Comparison of ENCODE assay signal across 9 mouse cellular contexts in the genomic region with DNA sequence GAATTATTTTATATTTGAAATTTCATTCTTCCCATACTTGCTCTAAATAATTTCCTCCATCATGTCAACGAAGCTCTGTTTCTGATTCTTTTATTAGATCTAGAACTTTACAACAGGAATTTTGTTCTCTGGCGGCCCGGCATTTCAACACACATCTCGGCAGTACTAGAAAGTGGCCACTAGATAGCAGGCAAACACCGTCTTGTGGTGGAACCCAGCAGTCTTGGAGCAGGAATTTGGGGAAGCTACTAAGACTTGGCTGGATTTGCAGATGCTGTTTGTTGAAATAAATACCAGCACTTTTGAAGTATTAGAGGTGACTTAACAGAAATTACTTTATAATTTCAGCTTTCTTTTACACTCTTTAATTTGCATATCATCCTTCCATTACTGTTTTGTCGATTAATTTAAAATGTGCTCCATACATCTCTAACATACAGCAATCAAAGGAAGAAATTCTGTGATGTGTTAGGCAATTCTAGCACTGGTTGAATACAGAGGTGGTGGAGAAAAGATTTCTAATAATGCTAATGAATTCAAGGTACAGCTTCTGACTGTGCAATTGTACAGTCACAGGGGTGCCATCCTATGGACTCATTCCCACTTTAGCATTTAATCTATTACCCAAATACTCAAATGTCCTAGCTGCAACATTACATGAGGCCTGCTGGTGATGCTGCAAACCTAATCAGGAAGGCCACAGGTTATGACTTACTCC.
DNase-seq lines count a peak whose midpoint lies in the region; ATAC-seq lines count a peak whose summit lies in the region.
"Had no signal": no experiment of that assay in that cellular context is flagged by ENCODE, and none has a peak within 500 bp of the region (broad histone marks: within the 10 kb centered on the region; RNA-seq: fewer than 3 reads in every experiment).

No protein-coding gene starts in this region.

- no peak overlapping the region for H3K4me3 ChIP-seq in heart, embryonic 11.5 days (ENCODE audit: low read depth, low read length)
- no peak overlapping the region for H3K4me3 ChIP-seq in forebrain, embryonic 13.5 days
- H3K4me3 ChIP-seq in kidney, embryonic 16.5 days (ENCODE audit: low read length), result no peak overlapping the region
- H3K4me3 ChIP-seq: stomach, embryonic 15.5 days had no signal

- no peaks in the 10 kb centered on the region for H3K36me3 ChIP-seq in heart, embryonic 11.5 days (ENCODE audit: control insufficient read depth, insufficient read depth, low read length)
- H3K36me3 ChIP-seq in forebrain, embryonic 13.5 days (ENCODE audit: poor library complexity, severe bottlenecking), result peaks cover 8% of the 10 kb centered on the region
- H3K36me3 ChIP-seq in kidney, embryonic 16.5 days (ENCODE audit: insufficient read depth, low read length), result peaks cover 8% of the 10 kb centered on the region; the same call in 1 of the 2 replicates
- H3K36me3 ChIP-seq: stomach, embryonic 15.5 days had no signal

- H3K27ac ChIP-seq in heart, embryonic 11.5 days (ENCODE audit: low read depth, low read length), result no peak overlapping the region
- no peak overlapping the region for H3K27ac ChIP-seq in forebrain, embryonic 13.5 days
- no peak overlapping the region for H3K27ac ChIP-seq in kidney, embryonic 16.5 days (ENCODE audit: low read length)
- H3K27ac ChIP-seq: stomach, embryonic 15.5 days had no signal

- no peak overlapping the region for H3K4me2 ChIP-seq in heart, embryonic 11.5 days
- no peak overlapping the region for H3K4me2 ChIP-seq in forebrain, embryonic 13.5 days
- H3K4me2 ChIP-seq in kidney, embryonic 16.5 days (replicated peaks; ENCODE audit: low read depth, low read length), result no peak overlapping the region
- H3K4me2 ChIP-seq: stomach, embryonic 15.5 days had no signal

- no peak for ATAC-seq in heart, embryonic 11.5 days (replicated peaks; ENCODE audit: insufficient number of reproducible peaks, low FRiP score, low TSS enrichment)
- peak; percentile 81 for ATAC-seq in forebrain, embryonic 13.5 days
- peak; percentile 63; the same call in 1 of the 2 replicates for ATAC-seq in kidney, embryonic 16.5 days (ENCODE audit: low FRiP score, low TSS enrichment)

- H3K9ac ChIP-seq in heart, embryonic 11.5 days (ENCODE audit: low read depth, low read length), result no peak overlapping the region
- H3K9ac ChIP-seq in forebrain, embryonic 13.5 days, result no peak overlapping the region
- H3K9ac ChIP-seq in kidney, embryonic 16.5 days (replicated peaks; ENCODE audit: low read length), result no peak overlapping the region
- H3K9ac ChIP-seq: stomach, embryonic 15.5 days had no signal

- intact Hi-C loops in heart, postnatal 14 days (cut with DNase I), result no loop called here

- WGBS in heart, embryonic 11.5 days (ENCODE audit: insufficient replicate concordance), result 24% methylated on average over 6 of the region's 6 CpGs
- 24% methylated on average over 6 of the region's 6 CpGs for WGBS in forebrain, embryonic 13.5 days
- 24% methylated on average over 6 of the region's 6 CpGs for WGBS in kidney, embryonic 16.5 days

- H3K27me3 ChIP-seq in heart, embryonic 11.5 days (ENCODE audit: control insufficient read depth, insufficient read depth, low read length), result no peaks in the 10 kb centered on the region
- H3K27me3 ChIP-seq in forebrain, embryonic 13.5 days, result no peaks in the 10 kb centered on the region
- H3K27me3 ChIP-seq in kidney, embryonic 16.5 days (ENCODE audit: insufficient read depth, low read length), result no peaks in the 10 kb centered on the region
- H3K27me3 ChIP-seq: stomach, embryonic 15.5 days had no signal

- H3K9me3 ChIP-seq in heart, embryonic 11.5 days (replicated peaks; ENCODE audit: control insufficient read depth, low read length), result no peaks in the 10 kb centered on the region
- H3K9me3 ChIP-seq in forebrain, embryonic 13.5 days (replicated peaks), result no peaks in the 10 kb centered on the region; the same call in 1 of the 2 replicates
- no peaks in the 10 kb centered on the region for H3K9me3 ChIP-seq in kidney, embryonic 16.5 days (ENCODE audit: low read length)
- H3K9me3 ChIP-seq: stomach, embryonic 15.5 days had no signal

- DNase-seq in heart, postnatal 14 days, result peak; percentile 12 to 36
- DNase-seq in brain, embryonic 18.5 days (ENCODE audit: low read depth, low spot score), result peak; percentile 16
- DNase-seq in lung, adult 18-20 months, result peak; percentile 14 to 41
- peak; percentile 68 for DNase-seq in retina, postnatal 1 day
- DNase-seq in spleen, postnatal 14 days (ENCODE audit: low spot score in 2 of 2), result no peak

- H3K4me1 ChIP-seq in heart, embryonic 11.5 days (ENCODE audit: control insufficient read depth, insufficient read depth, low read length), result no peaks in the 10 kb centered on the region
- peaks cover 5% of the 10 kb centered on the region; the same call in 1 of the 2 replicates for H3K4me1 ChIP-seq in forebrain, embryonic 13.5 days
- H3K4me1 ChIP-seq in kidney, embryonic 16.5 days (ENCODE audit: insufficient read depth, low read length), result no peaks in the 10 kb centered on the region
- H3K4me1 ChIP-seq: stomach, embryonic 15.5 days had no signal

Comparison
In these comparisons a context has a peak if more than half of its experiments do, and no peak if none do; other contexts are left out.
1. DNase-seq: peak in heart, postnatal 14 days (2 of 2), brain, embryonic 18.5 days (single experiment), lung, adult 18-20 months (2 of 2) and retina, postnatal 1 day (single experiment); none in spleen, postnatal 14 days (0 of 2).